Mouse (Mus musculus): ENCODE results near the gene Tiprl. TPM values are rescaled to one million over a fixed set of nuclear protein-coding genes. Genes with fewer than 3 reads are reported as not detected.

Tiprl gene
- total RNA-seq (2014; rRNA removed) = 27.0 and 41.3 TPM in 2 replicates
- polyA plus RNA-seq (2015; fragmentation: Nextera tagmentation; extraction: Ambion mirVana) = 140 and 144 TPM in 2 replicates

GRCm38 (mm10) chr1:165236321-165237298 is at the start of gene Tiprl:
Gene Tiprl, minus strand, starts transcription at chr1:165236996.
- ATAC-seq (ENCODE audit: low FRiP score) (peak; percentile 99), DNase-seq (ENCODE audit: low spot score) (peak; percentile 97)
- Histone ChIP-seq H3K9ac (replicated peaks; ENCODE audit: low read length, poor library complexity, severe bottlenecking) (peak within 1 kb of the TSS; percentile 78), H3K4me3 (ENCODE audit: low read depth, low read length) (peak within 1 kb of the TSS; percentile 74), H3K27ac (ENCODE audit: low read depth, low read length) (peak within 1 kb of the TSS; percentile 93), H3K4me2 (ENCODE audit: low read depth, low read length, poor library complexity, severe bottlenecking) (peak within 1 kb of the TSS; percentile 84), H3K9me3 (ENCODE audit: low read length) (no peaks in the 10 kb centered on the region), H3K27me3 (ENCODE audit: insufficient read depth, low read length) (no peaks in the 10 kb centered on the region), H3K36me3 (ENCODE audit: insufficient read depth, low read length) (no peaks in the 10 kb centered on the region), H3K4me1 (ENCODE audit: insufficient read depth, low read length) (peaks cover 3% of the 10 kb centered on the region; the same call in 1 of the 2 replicates)
- WGBS = under 1% methylated on average over 67 of the region's 76 CpGs
- peak; percentile 38 for TF ChIP-seq CTCF (IDR thresholded peaks at IDR 0.05)

GRCm38 (mm10) chr1:165284096-165284495 is 47.3 kb upstream of the Tiprl start:
- Histone ChIP-seq H3K4me2 (ENCODE audit: low read depth, low read length, poor library complexity, severe bottlenecking) (peak overlapping the region; percentile 77), H3K9me3 (ENCODE audit: low read length) (no peaks in the 10 kb centered on the region), H3K27ac (ENCODE audit: low read depth, low read length) (no peak overlapping the region), H3K27me3 (ENCODE audit: insufficient read depth, low read length) (no peaks in the 10 kb centered on the region), H3K36me3 (ENCODE audit: insufficient read depth, low read length) (no peaks in the 10 kb centered on the region), H3K9ac (replicated peaks; ENCODE audit: low read length, poor library complexity, severe bottlenecking) (no peak overlapping the region), H3K4me1 (ENCODE audit: insufficient read depth, low read length) (peaks cover 4% of the 10 kb centered on the region; the same call in 1 of the 2 replicates), H3K4me3 (ENCODE audit: low read depth, low read length) (peak overlapping the region; percentile 73; the same call in 1 of the 2 replicates)
- no peak for TF ChIP-seq CTCF (IDR thresholded peaks at IDR 0.05)
- ATAC-seq (ENCODE audit: low FRiP score) (no peak), DNase-seq (ENCODE audit: low spot score) (no peak)
- WGBS = 60% methylated on average over 7 of the region's 7 CpGs

GRCm38 (mm10) chr1:165282967-165283345 is 46.2 kb upstream of the Tiprl start:
- Histone ChIP-seq H3K4me3 (ENCODE audit: low read depth, low read length) (peak overlapping the region; percentile 73), H3K4me1 (ENCODE audit: insufficient read depth, low read length) (peaks cover 4% of the 10 kb centered on the region; the same call in 1 of the 2 replicates), H3K9me3 (ENCODE audit: low read length) (no peaks in the 10 kb centered on the region), H3K4me2 (ENCODE audit: low read depth, low read length, poor library complexity, severe bottlenecking) (peak overlapping the region; percentile 77), H3K27ac (ENCODE audit: low read depth, low read length) (peak overlapping the region; percentile 85; the same call in 1 of the 2 replicates), H3K36me3 (ENCODE audit: insufficient read depth, low read length) (no peaks in the 10 kb centered on the region), H3K9ac (replicated peaks; ENCODE audit: low read length, poor library complexity, severe bottlenecking) (peak overlapping the region; percentile 93), H3K27me3 (ENCODE audit: insufficient read depth, low read length) (no peaks in the 10 kb centered on the region)
- DNase-seq (ENCODE audit: low spot score) (no peak), ATAC-seq (ENCODE audit: low FRiP score) (no peak)
- no peak for TF ChIP-seq CTCF (IDR thresholded peaks at IDR 0.05)
- WGBS = 13% methylated on average over 7 of the region's 7 CpGs

GRCm38 (mm10) chr1:165282222-165282966 is 45.6 kb upstream of the Tiprl start:
- H3K4me2 ChIP-seq (ENCODE audit: low read depth, low read length, poor library complexity, severe bottlenecking) = peak overlapping the region; percentile 77
- H3K4me3 ChIP-seq (ENCODE audit: low read depth, low read length) = peak overlapping the region; percentile 73
- H3K9ac ChIP-seq (replicated peaks; ENCODE audit: low read length, poor library complexity, severe bottlenecking) = peak overlapping the region; percentile 93
- ATAC-seq (ENCODE audit: low FRiP score) (peak; percentile 64), DNase-seq (ENCODE audit: low spot score) (peak; percentile 26)
- no peaks in the 10 kb centered on the region for H3K27me3 ChIP-seq (ENCODE audit: insufficient read depth, low read length)
- H3K36me3 ChIP-seq (ENCODE audit: insufficient read depth, low read length) = no peaks in the 10 kb centered on the region
- under 1% methylated on average over 33 of the region's 35 CpGs for WGBS
- H3K9me3 ChIP-seq (ENCODE audit: low read length) = no peaks in the 10 kb centered on the region
- no peak; the same call in 1 of the 2 replicates for TF ChIP-seq CTCF (IDR thresholded peaks at IDR 0.05)
- peak overlapping the region; percentile 85 for H3K27ac ChIP-seq (ENCODE audit: low read depth, low read length)
- H3K4me1 ChIP-seq (ENCODE audit: insufficient read depth, low read length) = peaks cover 4% of the 10 kb centered on the region; the same call in 1 of the 2 replicates

- Histone ChIP-seq H3K4me2 (ENCODE audit: low read depth, low read length, poor library complexity, severe bottlenecking) (peak overlapping the region; percentile 77), H3K27me3 (ENCODE audit: insufficient read depth, low read length) (no peaks in the 10 kb centered on the region), H3K36me3 (ENCODE audit: insufficient read depth, low read length) (no peaks in the 10 kb centered on the region), H3K4me3 (ENCODE audit: low read depth, low read length) (peak overlapping the region; percentile 73), H3K4me1 (ENCODE audit: insufficient read depth, low read length) (peaks cover 4% of the 10 kb centered on the region; the same call in 1 of the 2 replicates), H3K9me3 (ENCODE audit: low read length) (no peaks in the 10 kb centered on the region), H3K9ac (replicated peaks; ENCODE audit: low read length, poor library complexity, severe bottlenecking) (peak overlapping the region; percentile 93), H3K27ac (ENCODE audit: low read depth, low read length) (peak overlapping the region; percentile 85)
- DNase-seq (ENCODE audit: low spot score) = peak; percentile 47
- ATAC-seq (ENCODE audit: low FRiP score) = peak; percentile 81
- TF ChIP-seq CTCF (IDR thresholded peaks at IDR 0.05) = no peak
- WGBS = under 1% methylated on average over 19 of the region's 71 CpGs
Measured at GRCm38 (mm10) chr1:165281351-165282221, 44.8 kb upstream of the Tiprl start.

All from midbrain, postnatal 0 days (tissue).